Mouse (Mus musculus) neural tube, embryonic 15.5 days (tissue): ENCODE data around the gene St6galnac4. TPM values are rescaled to one million over a fixed set of nuclear protein-coding genes. Genes with fewer than 3 reads are reported as not detected.
A peak's percentile ranks its signal among the peaks of the same experiment; 100 is the strongest.

ENCODE experiments used
- ATAC-seq: fragments of 200-750 bp; cut with Nextera tagmentation; 2 replicates; pipeline ENCODE4 v1.8.0; 2017; ENCODE audit warnings: mild to moderate bottlenecking, moderate TSS enrichment, moderate library complexity; ENCODE audit not compliant: low FRiP score
- H3K27ac ChIP-seq: fragments of 300-500 bp; sonication (generic); replicated peaks from 2 replicates; pipeline ENCODE4 v1.5.1; 2015; ENCODE audit warnings: mild to moderate bottlenecking, inconsistent platforms
- H3K27me3 ChIP-seq: fragments of 300-500 bp; sonication (generic); replicated peaks from 2 replicates; pipeline ENCODE4 v1.6.1; 2015; ENCODE audit warnings: inconsistent platforms
- H3K36me3 ChIP-seq: fragments of 300-500 bp; sonication (generic); 2 replicates; pipeline ENCODE4 v1.6.1; 2015; ENCODE audit warnings: inconsistent platforms
- H3K4me1 ChIP-seq: fragments of 300-500 bp; sonication (generic); 2 replicates; pipeline ENCODE4 v1.6.1; 2015; ENCODE audit warnings: inconsistent platforms
- H3K4me2 ChIP-seq: fragments of 300-500 bp; sonication (generic); 2 replicates; pipeline ENCODE4 v1.6.1; 2015; ENCODE audit warnings: inconsistent platforms, mild to moderate bottlenecking, moderate library complexity
- H3K4me3 ChIP-seq: fragments of 300-500 bp; sonication (generic); replicated peaks from 2 replicates; pipeline ENCODE4 v1.5.1; 2015; ENCODE audit warnings: mild to moderate bottlenecking, inconsistent platforms
- H3K9ac ChIP-seq: fragments of 300-500 bp; sonication (generic); replicated peaks from 2 replicates; pipeline ENCODE4 v1.6.1; 2015; ENCODE audit warnings: mild to moderate bottlenecking, inconsistent platforms
- H3K9me3 ChIP-seq: fragments of 300-500 bp; sonication (generic); replicated peaks from 2 replicates; pipeline ENCODE4 v1.6.1; 2016; ENCODE audit warnings: inconsistent platforms
- WGBS: fragments of 180-500 bp; shearing (Covaris S2); methylation state at CpG from one replicate; pipeline ENCODE4 v1.1.7; 2015; ENCODE audit warnings: mixed read lengths; 5-methylcytosine and 5-hydroxymethylcytosine counted together
- polyA plus RNA-seq: library from polyadenylated mRNA; unstranded; fragments of >200 nt; fragmentation: Nextera tagmentation; extraction: Ambion mirVana; gene quantifications from 2 replicates; pipeline ENCODE4 v1.2.1, GENCODE M21; 2015

Gene St6galnac4
- polyA plus RNA-seq, 1 experiment from 2014 or later, result 43.9 TPM

DNA sequence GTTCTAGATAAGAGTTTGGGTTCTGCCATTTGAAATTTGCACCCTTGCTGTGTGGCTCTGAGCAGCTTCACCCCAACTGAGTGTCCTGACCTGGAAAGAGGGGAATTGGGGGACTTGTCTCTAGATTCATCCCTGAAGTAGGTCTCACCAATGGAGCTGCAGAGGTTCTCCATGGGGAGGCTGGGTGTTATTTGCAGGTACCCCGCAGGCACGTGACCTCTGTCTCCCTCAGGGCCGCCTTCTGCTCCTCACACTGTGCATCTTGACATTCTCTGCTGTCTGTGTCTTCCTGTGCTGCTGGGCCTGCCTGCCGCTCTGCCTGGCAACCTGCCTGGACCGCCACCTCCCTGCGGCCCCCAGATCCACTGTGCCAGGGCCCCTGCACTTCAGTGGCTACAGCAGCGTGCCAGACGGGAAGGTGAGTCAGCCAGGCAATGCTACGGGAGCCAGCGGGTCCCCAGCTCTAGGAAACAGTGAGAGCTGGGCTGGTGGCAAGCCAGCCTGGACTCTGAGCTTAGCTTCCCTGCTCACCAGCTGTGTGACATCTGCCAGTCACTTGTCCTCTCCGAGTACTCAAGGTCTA, 2.4 kb downstream of the St6galnac4 start:
- H3K9me3 ChIP-seq, result no peaks in the 10 kb centered on the region
- no peak overlapping the region for H3K27ac ChIP-seq
- no peak for ATAC-seq
- H3K27me3 ChIP-seq, result no peaks in the 10 kb centered on the region
- peaks cover 9% of the 10 kb centered on the region for H3K36me3 ChIP-seq
- H3K4me1 ChIP-seq, result peaks cover 41% of the 10 kb centered on the region
- peak overlapping the region; percentile 74 for H3K4me2 ChIP-seq
- no peak overlapping the region for H3K9ac ChIP-seq
- H3K4me3 ChIP-seq, result no peak overlapping the region
- 61% methylated on average over 11 of the region's 11 CpGs for WGBS

DNA sequence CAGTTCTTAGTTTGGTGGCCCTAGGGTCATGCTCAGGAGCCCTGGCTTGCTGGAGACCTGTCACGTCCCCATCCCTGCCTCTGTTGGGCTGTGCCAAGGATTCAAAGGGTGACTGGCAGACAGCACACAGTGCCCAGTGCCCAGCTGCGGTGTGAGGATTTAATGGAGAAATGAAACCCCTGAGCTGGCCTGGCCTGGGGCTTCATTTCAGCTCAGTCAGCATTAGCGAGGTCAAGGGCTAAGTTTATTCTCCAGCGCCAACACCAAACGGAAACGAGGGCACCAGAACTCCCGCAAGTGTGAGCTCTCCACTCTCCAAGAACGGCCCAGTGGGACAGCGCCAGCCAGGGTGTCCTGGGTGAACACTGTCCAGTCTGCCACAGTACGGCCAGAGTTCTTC, 3.3 kb downstream of the St6galnac4 start:
- no peak overlapping the region for H3K4me3 ChIP-seq
- no peak overlapping the region for H3K4me2 ChIP-seq
- ATAC-seq, result no peak
- peaks cover 18% of the 10 kb centered on the region for H3K36me3 ChIP-seq
- H3K9ac ChIP-seq, result no peak overlapping the region
- peaks cover 41% of the 10 kb centered on the region for H3K4me1 ChIP-seq
- H3K27ac ChIP-seq, result no peak overlapping the region
- no peaks in the 10 kb centered on the region for H3K9me3 ChIP-seq
- 78% methylated on average over 10 of the region's 10 CpGs for WGBS
- no peaks in the 10 kb centered on the region for H3K27me3 ChIP-seq

DNA sequence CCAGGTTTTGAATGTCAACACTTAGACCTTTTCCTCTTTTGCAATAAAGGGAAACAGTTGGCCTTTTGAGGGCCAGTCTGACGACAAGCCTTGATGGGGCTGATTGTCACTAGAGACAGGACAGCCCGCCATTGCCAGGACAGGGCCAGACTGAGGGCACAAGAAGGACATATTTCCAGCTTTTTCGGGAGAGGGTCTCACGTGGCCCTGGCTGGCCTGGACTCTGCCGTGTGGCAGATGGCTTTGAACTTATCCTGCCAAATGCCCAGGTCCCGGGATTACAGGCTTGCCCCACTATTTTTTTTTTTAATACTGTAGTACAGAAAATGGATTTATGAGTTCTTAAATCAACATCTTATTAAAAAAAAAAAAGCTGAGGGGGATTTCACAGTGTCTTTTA, 4.4 kb downstream of the St6galnac4 start:
- H3K9ac ChIP-seq, result no peak overlapping the region
- no peak for ATAC-seq
- no peak overlapping the region for H3K4me2 ChIP-seq
- peaks cover 24% of the 10 kb centered on the region for H3K36me3 ChIP-seq
- H3K27ac ChIP-seq, result no peak overlapping the region
- 75% methylated on average over 6 of the region's 6 CpGs for WGBS
- peaks cover 40% of the 10 kb centered on the region for H3K4me1 ChIP-seq
- no peaks in the 10 kb centered on the region for H3K27me3 ChIP-seq
- no peak overlapping the region for H3K4me3 ChIP-seq
- H3K9me3 ChIP-seq, result no peaks in the 10 kb centered on the region

DNA sequence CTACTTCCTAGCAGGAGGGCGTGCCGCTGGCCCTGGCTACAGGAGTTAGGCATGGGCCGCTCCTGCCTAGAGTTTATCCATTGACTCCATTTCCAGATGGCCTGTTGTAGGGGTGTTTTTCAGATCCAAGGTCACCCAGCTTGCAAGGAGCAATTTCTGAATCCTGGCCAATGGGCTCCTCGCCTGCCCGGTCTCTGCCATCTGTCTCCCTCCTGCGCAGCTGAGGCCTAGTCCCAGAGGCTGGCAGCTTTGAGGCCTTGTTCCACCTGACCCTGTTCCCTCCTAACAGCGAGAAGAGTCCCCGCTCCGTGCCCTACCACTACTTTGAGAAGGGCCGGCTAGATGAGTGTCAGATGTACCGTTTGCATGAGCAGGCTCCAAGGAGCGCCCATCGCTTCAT, 9.8 kb downstream of the St6galnac4 start:
- ATAC-seq, result no peak
- 83% methylated on average over 13 of the region's 13 CpGs for WGBS

DNA sequence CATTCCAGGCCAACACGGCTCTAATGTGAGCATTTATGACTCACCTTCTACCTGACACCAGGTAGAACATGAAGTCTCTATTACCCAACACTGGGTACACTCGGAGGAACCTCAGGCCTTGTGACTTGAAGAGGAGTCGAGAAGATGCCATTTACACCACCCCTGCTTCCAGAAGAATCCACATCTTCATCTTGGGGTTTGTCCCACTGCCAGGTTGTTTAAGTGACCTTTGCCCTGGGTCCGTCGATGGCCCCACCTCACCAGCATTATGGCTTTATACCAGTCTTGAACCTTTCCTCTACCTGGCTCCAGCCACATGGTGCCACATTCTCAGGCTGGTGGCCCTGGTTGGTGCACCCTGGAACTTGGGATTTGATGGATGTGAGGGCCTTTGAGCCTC, 10.4 kb downstream of the St6galnac4 start:
- no peaks in the 10 kb centered on the region for H3K9me3 ChIP-seq
- no peak overlapping the region for H3K4me3 ChIP-seq
- no peaks in the 10 kb centered on the region for H3K4me1 ChIP-seq
- H3K36me3 ChIP-seq, result peaks cover 36% of the 10 kb centered on the region
- H3K27me3 ChIP-seq, result no peaks in the 10 kb centered on the region
- WGBS, result 90% methylated on average over 5 of the region's 5 CpGs
- H3K4me2 ChIP-seq, result no peak overlapping the region
- H3K9ac ChIP-seq, result no peak overlapping the region
- H3K27ac ChIP-seq, result no peak overlapping the region
- ATAC-seq, result no peak

More for the DNA sequence above, 9.8 kb downstream of the St6galnac4 start:
- no peak overlapping the region for H3K4me2 ChIP-seq
- H3K27me3 ChIP-seq, result no peaks in the 10 kb centered on the region
- H3K36me3 ChIP-seq, result peaks cover 36% of the 10 kb centered on the region
- no peaks in the 10 kb centered on the region for H3K9me3 ChIP-seq
- no peak overlapping the region for H3K4me3 ChIP-seq
- H3K4me1 ChIP-seq, result no peaks in the 10 kb centered on the region
- no peak overlapping the region for H3K27ac ChIP-seq
- no peak overlapping the region for H3K9ac ChIP-seq

DNA sequence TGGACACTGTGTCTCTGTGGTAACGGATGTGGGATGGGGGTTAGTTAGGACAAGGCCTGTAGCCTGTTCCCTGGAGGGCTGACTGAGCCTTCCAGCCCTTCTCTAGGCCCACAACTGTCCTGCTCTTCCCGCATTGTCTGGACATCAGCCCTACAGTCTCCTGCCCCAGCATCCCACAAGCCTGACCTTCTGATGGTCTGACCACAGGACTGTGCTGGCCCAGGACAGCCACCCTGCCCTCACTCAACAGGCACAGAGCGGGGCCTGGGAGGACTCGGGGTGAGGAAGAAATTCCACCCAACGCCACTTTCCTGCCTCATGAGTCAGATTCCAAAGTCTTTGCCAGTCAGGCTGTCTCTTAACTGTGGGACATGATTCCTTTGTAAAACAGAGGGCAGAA, 10.8 kb downstream of the St6galnac4 start:
- no peaks in the 10 kb centered on the region for H3K9me3 ChIP-seq
- peaks cover 36% of the 10 kb centered on the region for H3K36me3 ChIP-seq
- H3K4me1 ChIP-seq, result peaks cover 3% of the 10 kb centered on the region; the same call in 1 of the 2 replicates
- H3K27ac ChIP-seq, result no peak overlapping the region
- H3K4me2 ChIP-seq, result no peak overlapping the region
- WGBS, result 94% methylated on average over 5 of the region's 5 CpGs
- H3K27me3 ChIP-seq, result no peaks in the 10 kb centered on the region
- ATAC-seq, result no peak
- H3K4me3 ChIP-seq, result no peak overlapping the region
- no peak overlapping the region for H3K9ac ChIP-seq

DNA sequence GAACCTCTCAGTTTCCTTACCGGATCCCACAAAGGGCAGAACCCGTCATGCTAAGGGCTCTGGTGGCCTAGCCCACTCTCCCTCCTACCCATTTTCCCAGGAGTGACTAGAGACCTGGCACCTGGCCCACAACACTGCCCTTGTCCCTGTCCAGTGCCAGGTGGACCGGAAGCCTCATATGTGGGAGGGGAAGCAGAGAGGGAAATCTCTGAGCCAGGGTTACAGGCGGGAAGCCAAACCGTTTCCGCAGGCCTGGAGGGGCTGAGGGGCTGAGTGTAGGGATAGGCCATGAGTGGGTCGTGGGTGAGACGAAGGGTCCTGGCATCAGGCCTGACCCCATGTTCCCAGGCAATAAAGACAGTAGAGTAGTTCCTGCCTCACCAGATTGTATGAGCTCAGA, 11.6 kb downstream of the St6galnac4 start:
- no peak overlapping the region for H3K27ac ChIP-seq
- no peak overlapping the region for H3K9ac ChIP-seq
- WGBS, result 81% methylated on average over 8 of the region's 8 CpGs
- peaks cover 4% of the 10 kb centered on the region; the same call in 1 of the 2 replicates for H3K4me1 ChIP-seq
- H3K4me3 ChIP-seq, result no peak overlapping the region
- no peaks in the 10 kb centered on the region for H3K9me3 ChIP-seq
- H3K27me3 ChIP-seq, result no peaks in the 10 kb centered on the region
- peaks cover 35% of the 10 kb centered on the region for H3K36me3 ChIP-seq
- no peak overlapping the region for H3K4me2 ChIP-seq
- no peak for ATAC-seq

DNA sequence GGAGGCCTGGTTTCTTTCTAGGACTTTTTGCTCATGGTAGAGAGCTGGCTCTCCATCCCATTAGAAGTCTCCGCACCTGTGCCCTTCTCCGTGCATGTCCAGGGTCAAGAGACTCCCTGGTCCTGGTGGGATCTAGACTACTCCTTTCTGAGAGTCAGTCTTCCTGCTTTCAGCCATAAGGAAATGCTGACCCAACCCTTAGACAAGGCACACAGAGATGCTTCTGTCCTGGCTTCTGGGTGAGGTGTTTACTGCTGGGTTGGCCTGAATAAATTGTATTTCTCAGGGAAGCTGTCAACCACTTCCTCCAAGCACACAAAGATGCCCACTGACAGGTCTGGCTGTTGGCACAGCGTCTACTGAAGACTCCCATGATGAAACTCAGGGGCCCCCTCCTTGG, 12.5 kb downstream of the St6galnac4 start, which contains the start of gene St6galnac6:
Gene St6galnac6 (plus strand): TSS at position 301 of the 400 bp plus-strand sequence.
- H3K9ac ChIP-seq, result no peak within 1 kb of the TSS
- no peak within 1 kb of the TSS for H3K4me2 ChIP-seq
- WGBS, result 92% methylated on average over 3 of the region's 3 CpGs
- H3K4me3 ChIP-seq, result no peak within 1 kb of the TSS
- no peaks in the 10 kb centered on the region for H3K9me3 ChIP-seq
- peaks cover 26% of the 10 kb centered on the region for H3K36me3 ChIP-seq
- peaks cover 4% of the 10 kb centered on the region; the same call in 1 of the 2 replicates for H3K4me1 ChIP-seq
- H3K27me3 ChIP-seq, result no peaks in the 10 kb centered on the region
- no peak for ATAC-seq
- no peak within 1 kb of the TSS for H3K27ac ChIP-seq

DNA sequence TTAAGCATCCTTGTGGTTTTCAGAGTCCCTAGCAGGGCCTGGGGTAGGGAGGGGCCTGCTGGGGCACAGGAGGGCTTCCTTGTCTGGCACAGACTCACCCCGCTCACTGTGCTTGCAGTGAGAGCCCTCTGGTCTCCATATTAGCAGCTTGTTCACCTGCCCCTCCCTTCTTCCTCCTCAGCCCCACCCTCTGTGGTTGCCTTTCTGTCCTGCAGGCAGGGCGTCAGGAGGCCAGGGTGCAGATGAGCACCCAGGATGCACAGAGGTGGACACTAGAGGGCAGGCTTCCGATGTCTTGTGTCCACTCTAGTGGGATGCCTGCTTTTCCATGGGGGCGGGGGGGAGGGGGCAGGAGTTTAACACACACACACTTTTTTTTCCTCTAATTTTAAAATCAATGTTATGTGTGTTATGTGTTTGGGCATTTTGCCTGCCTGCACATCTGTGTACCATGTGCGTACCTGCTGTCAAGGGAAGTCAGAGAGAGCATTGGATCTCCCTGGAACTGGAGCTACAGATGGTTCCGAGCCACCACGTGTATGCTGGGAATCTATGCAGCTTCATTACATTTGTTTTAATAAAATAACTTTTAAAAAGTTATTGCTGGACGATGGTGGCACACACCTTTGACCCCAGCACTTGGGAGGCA, 14.6 kb downstream of the St6galnac4 start:
- Histone ChIP-seq H3K36me3 (peaks cover 12% of the 10 kb centered on the region), H3K27ac (no peak overlapping the region), H3K9me3 (no peaks in the 10 kb centered on the region), H3K4me3 (no peak overlapping the region), H3K27me3 (no peaks in the 10 kb centered on the region), H3K4me2 (no peak overlapping the region), H3K4me1 (peaks cover 7% of the 10 kb centered on the region), H3K9ac (no peak overlapping the region)
- WGBS, result 40% methylated on average over 8 of the region's 8 CpGs
- ATAC-seq, result no peak

DNA sequence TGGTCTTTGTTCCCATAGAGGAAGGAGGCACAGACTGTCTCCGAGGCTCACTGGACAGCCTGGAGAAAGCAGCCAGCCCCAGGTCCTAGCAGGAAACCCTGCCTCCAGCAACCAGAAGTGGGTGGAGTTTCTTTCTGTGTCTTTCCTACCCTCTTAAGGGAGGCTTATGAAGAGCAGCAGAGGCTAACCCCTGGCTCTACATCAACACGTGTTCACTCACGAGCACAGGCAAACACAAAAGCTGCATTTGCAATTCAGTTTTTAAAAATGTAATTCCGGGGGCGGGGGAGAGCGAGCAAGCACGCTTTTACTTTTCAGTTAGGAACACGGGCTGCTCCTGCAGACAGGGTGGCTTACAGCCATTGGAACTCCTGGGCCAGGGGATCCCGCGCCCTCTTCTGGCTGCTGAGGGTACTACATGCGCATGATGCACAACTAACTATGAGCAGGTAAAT, 15.7 kb downstream of the St6galnac4 start:
- ATAC-seq, result no peak
- Histone ChIP-seq H3K27ac (peak overlapping the region; percentile 38; the same call in 1 of the 2 replicates), H3K4me3 (peak overlapping the region; percentile 23)

DNA sequence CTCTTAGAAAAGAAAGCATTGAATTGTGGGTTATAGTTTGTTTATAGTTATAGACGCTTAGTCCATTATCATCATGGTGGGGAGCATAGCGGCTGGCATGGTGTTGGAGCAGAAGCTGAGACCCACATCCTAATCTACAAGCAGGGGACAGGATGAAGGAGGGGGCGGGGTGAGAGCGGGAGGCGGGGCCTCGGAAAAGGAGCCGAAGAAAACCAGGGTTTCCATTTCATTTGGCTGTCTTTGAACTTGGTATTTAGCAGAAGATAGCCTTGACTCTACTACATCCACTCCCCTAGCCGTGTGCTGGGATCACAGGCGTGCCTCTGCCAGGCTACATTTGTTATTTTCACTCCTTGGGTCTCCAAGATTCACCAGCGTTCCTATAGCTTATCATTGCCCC, 17.7 kb downstream of the St6galnac4 start:
- H3K9ac ChIP-seq, result no peak overlapping the region
- no peak overlapping the region for H3K4me3 ChIP-seq
- 50% methylated on average over 10 of the region's 10 CpGs for WGBS
- H3K27me3 ChIP-seq, result no peaks in the 10 kb centered on the region
- no peaks in the 10 kb centered on the region for H3K36me3 ChIP-seq
- no peaks in the 10 kb centered on the region for H3K9me3 ChIP-seq
- no peak for ATAC-seq
- no peak overlapping the region for H3K27ac ChIP-seq
- H3K4me2 ChIP-seq, result no peak overlapping the region
- peaks cover 32% of the 10 kb centered on the region for H3K4me1 ChIP-seq

More for the DNA sequence above, 15.7 kb downstream of the St6galnac4 start:
- peaks cover 2% of the 10 kb centered on the region; the same call in 1 of the 2 replicates for H3K36me3 ChIP-seq
- peak overlapping the region; percentile 47 for H3K4me2 ChIP-seq
- WGBS, result under 1% methylated on average over 11 of the region's 11 CpGs
- H3K9me3 ChIP-seq, result no peaks in the 10 kb centered on the region
- H3K27me3 ChIP-seq, result no peaks in the 10 kb centered on the region
- no peak overlapping the region for H3K9ac ChIP-seq
- H3K4me1 ChIP-seq, result peaks cover 15% of the 10 kb centered on the region
